Mouse (Mus musculus) thymus, adult 2 months (tissue): ENCODE results near the gene Mrps34. TPM values are rescaled to one million over a fixed set of nuclear protein-coding genes. Genes with fewer than 3 reads are reported as not detected.

Source experiments
- DNase-seq: peaks from one replicate; pipeline ENCODE4 v3.0.0; 2021
- H3K27ac ChIP-seq: fragments of 200-500 bp; 2 replicates; pipeline ENCODE4 v1.5.1; 2012; ENCODE audit warnings: low read length, control low read depth; ENCODE audit not compliant: control insufficient read depth, insufficient read depth
- H3K27me3 ChIP-seq: fragments of 200-500 bp; 2 replicates; pipeline ENCODE4 v1.6.1; 2012; ENCODE audit warnings: mild to moderate bottlenecking, low read length, moderate library complexity, mixed read lengths; ENCODE audit not compliant: control insufficient read depth, insufficient read depth
- H3K36me3 ChIP-seq: fragments of 200-500 bp; 2 replicates; pipeline ENCODE4 v1.6.1; 2012; ENCODE audit warnings: mild to moderate bottlenecking, low read length, moderate library complexity; ENCODE audit not compliant: control insufficient read depth, insufficient read depth
- H3K4me1 ChIP-seq: fragments of 200-500 bp; replicated peaks from 2 replicates; pipeline ENCODE4 v1.6.1; 2012; ENCODE audit warnings: low read length; ENCODE audit not compliant: control insufficient read depth, insufficient read depth
- H3K4me3 ChIP-seq: fragments of 200-500 bp; 2 replicates; pipeline ENCODE4 v1.5.1; 2012; ENCODE audit warnings: mild to moderate bottlenecking, low read length, control low read depth, moderate library complexity; ENCODE audit not compliant: control insufficient read depth, insufficient read depth
- CTCF ChIP-seq: fragments of 200-500 bp; IDR thresholded peaks from 2 replicates; pipeline ENCODE4 v1.5.1; 2012; ENCODE audit warnings: mild to moderate bottlenecking, control low read depth, low read length, moderate library complexity, borderline replicate concordance; ENCODE audit not compliant: control insufficient read depth, poor library complexity, insufficient read depth; ENCODE audit errors: extremely low read depth
- POLR2A ChIP-seq: fragments of 200-500 bp; IDR thresholded peaks from 2 replicates; pipeline ENCODE4 v1.6.1; 2012; ENCODE audit warnings: mild to moderate bottlenecking, low read length, control low read depth, moderate library complexity; ENCODE audit not compliant: control insufficient read depth, poor library complexity, insufficient read depth; ENCODE audit errors: extremely low read depth
- WGBS: fragments of 180-500 bp; shearing (Covaris S2); methylation state at CpG from one replicate; pipeline ENCODE4 v1.1.7; 2018; 5-methylcytosine and 5-hydroxymethylcytosine counted together
- polyA plus RNA-seq: library from polyadenylated mRNA; depleted of rRNA; stranded (reverse); fragments of >200 nt; gene quantifications from 2 replicates; pipeline ENCODE4 v1.2.3, GENCODE M21; 2012

The Mrps34 gene
- polyA plus RNA-seq, 1 experiment, result 146 TPM

- no peak for DNase-seq
- Histone ChIP-seq H3K4me1 (peaks cover 16% of the 10 kb centered on the region), H3K27ac (no peak overlapping the region), H3K4me3 (peak overlapping the region; percentile 75), H3K36me3 (peaks cover 22% of the 10 kb centered on the region), H3K27me3 (no peaks in the 10 kb centered on the region)
- TF ChIP-seq POLR2A (no peak), CTCF (no peak)
- under 1% methylated on average over 18 of the region's 18 CpGs for WGBS
Observed at GRCm38 (mm10) chr17:24886932-24887271, 8.0 kb upstream of the Mrps34 start.

DNA sequence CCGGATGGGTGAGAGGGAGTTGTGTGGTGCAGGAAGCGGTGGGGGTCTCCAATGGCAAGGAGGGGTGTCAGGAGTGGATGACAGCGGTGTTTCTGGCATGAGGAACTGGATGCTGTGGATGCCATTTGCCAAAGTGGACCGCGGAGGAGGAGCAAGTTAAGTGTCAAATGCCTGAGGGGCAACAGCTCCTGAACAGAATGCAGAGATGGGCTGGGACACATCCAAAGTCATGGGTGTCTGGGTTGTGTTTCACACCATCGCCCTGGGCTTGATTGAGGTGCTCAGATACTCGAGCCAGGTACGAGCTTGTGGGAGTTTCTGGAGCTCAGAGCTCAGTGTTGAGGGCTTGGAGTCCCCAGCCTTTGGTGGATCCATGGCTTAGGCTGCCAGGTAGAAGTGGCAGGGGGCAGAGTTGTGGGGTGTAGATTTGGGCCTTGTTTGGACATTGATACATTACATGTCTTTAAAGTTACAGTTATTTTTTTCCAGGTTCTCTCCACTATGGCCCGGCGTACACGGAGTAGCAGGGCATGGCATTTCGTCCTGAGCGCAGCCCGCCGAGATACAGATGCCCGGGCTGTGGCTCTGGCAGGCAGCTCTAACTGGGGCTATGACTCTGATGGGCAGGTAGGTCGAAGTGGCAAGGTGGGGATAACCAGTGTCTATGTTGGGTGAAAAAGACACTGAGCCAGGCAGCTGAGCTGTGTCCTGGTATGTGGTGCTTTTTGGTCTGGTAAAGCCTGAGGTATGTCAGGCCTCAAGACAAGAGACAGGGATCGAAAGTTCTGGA, 7.4 kb upstream of the Mrps34 start:
- peaks cover 16% of the 10 kb centered on the region for H3K4me1 ChIP-seq
- WGBS, result 63% methylated on average over 18 of the region's 18 CpGs
- DNase-seq, result no peak
- no peak overlapping the region for H3K27ac ChIP-seq
- no peaks in the 10 kb centered on the region for H3K27me3 ChIP-seq
- H3K36me3 ChIP-seq, result peaks cover 27% of the 10 kb centered on the region
- peak overlapping the region; percentile 75 for H3K4me3 ChIP-seq
- TF ChIP-seq POLR2A (no peak), CTCF (no peak)

- H3K36me3 ChIP-seq, result peaks cover 22% of the 10 kb centered on the region
- TF ChIP-seq CTCF, result no peak
- TF ChIP-seq POLR2A, result no peak
- no peaks in the 10 kb centered on the region for H3K27me3 ChIP-seq
- DNase-seq, result no peak
- H3K27ac ChIP-seq, result no peak overlapping the region
- peaks cover 16% of the 10 kb centered on the region for H3K4me1 ChIP-seq
- no peak overlapping the region for H3K4me3 ChIP-seq
- WGBS, result 99% methylated on average over 3 of the region's 3 CpGs
Observed at GRCm38 (mm10) chr17:24888862-24889261, 6.1 kb upstream of the Mrps34 start.

- no peak overlapping the region for H3K4me3 ChIP-seq
- no peak for TF ChIP-seq CTCF
- no peak for TF ChIP-seq POLR2A
- peaks cover 20% of the 10 kb centered on the region for H3K4me1 ChIP-seq
- DNase-seq, result no peak
- H3K27ac ChIP-seq, result no peak overlapping the region
- 96% methylated on average over 19 of the region's 19 CpGs for WGBS
- peaks cover 22% of the 10 kb centered on the region for H3K36me3 ChIP-seq
- H3K27me3 ChIP-seq, result no peaks in the 10 kb centered on the region
Observed at GRCm38 (mm10) chr17:24890151-24891092, 4.5 kb upstream of the Mrps34 start.

DNA sequence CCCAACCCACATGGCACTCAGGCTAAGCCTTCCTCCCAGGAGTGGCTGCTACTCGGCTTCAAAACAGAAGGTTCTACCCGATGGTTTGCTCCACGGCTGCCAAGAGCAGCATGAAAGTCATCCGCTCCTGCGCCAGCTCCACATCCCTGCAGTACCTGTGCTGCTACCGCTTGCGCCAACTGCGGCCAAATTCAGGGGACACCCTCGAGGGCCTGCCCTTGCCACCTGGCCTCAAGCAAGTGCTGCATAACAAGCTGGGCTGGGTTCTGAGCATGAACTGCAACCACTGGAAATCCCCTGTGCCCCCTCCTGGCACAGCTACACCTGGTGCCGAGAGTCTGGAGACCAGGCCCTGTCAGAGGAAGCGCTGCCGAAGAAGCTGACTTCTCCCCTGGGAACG, 3.6 kb upstream of the Mrps34 start:
- peaks cover 24% of the 10 kb centered on the region for H3K4me1 ChIP-seq
- TF ChIP-seq CTCF (no peak), POLR2A (no peak)
- WGBS, result 94% methylated on average over 13 of the region's 13 CpGs

GRCm38 (mm10) chr17:24892785-24893184, 2.1 kb upstream of the Mrps34 start:
- peaks cover 22% of the 10 kb centered on the region for H3K36me3 ChIP-seq
- no peak for DNase-seq
- no peak for TF ChIP-seq POLR2A
- TF ChIP-seq CTCF, result no peak
- H3K4me3 ChIP-seq, result no peak overlapping the region
- H3K27ac ChIP-seq, result no peak overlapping the region
- WGBS, result 95% methylated on average over 12 of the region's 12 CpGs
- H3K27me3 ChIP-seq, result no peaks in the 10 kb centered on the region
- peaks cover 27% of the 10 kb centered on the region for H3K4me1 ChIP-seq

More for the DNA sequence above, 3.6 kb upstream of the Mrps34 start:
- Histone ChIP-seq H3K27me3 (no peaks in the 10 kb centered on the region), H3K36me3 (peaks cover 22% of the 10 kb centered on the region), H3K27ac (no peak overlapping the region), H3K4me3 (no peak overlapping the region)
- no peak for DNase-seq

GRCm38 (mm10) chr17:24893276-24893675, 1.6 kb upstream of the Mrps34 start:
- WGBS, result 96% methylated on average over 2 of the region's 2 CpGs
- Histone ChIP-seq H3K4me1 (peaks cover 26% of the 10 kb centered on the region), H3K36me3 (peaks cover 22% of the 10 kb centered on the region), H3K27me3 (no peaks in the 10 kb centered on the region), H3K27ac (no peak overlapping the region), H3K4me3 (no peak overlapping the region)
- TF ChIP-seq CTCF, result no peak
- no peak for TF ChIP-seq POLR2A
- no peak for DNase-seq
